Mouse (Mus musculus): ENCODE measurements around the gene F8a. TPM values are rescaled to one million over a fixed set of nuclear protein-coding genes. Genes with fewer than 3 reads are reported as not detected.
"Not testable (repeated sequence)": the region's sequence is repeated elsewhere in the genome, so short reads cannot be mapped to it uniquely, and the experiment has no call there.

The F8a gene
- 1 to 10 TPM; 4.9 to 6.6 TPM for total RNA-seq (2021)
- long read RNA-seq, experiment 1, transcript F8a-201 (1 exons, 2,505 nt), result major isoform, 25 of 25 reads
- long read RNA-seq, experiment 1, partial matches to known transcripts, result 0 of 25 reads
- long read RNA-seq, experiment 1, other reads (novel, unspliced or antisense), result 0 of 25 reads
- long read RNA-seq, experiment 2, transcript F8a-201 (1 exons, 2,505 nt), result major isoform, 19 of 19 reads
- long read RNA-seq, experiment 2, partial matches to known transcripts, result 0 of 19 reads
- long read RNA-seq, experiment 2, other reads (novel, unspliced or antisense), result 0 of 19 reads

- peak; percentile 64 to 65 for DNase-seq
These were observed at the start of gene F8a for GRCm38 (mm10) chrX:73227914-73228605. F8a (plus strand) TSS chrX:73228291.

GRCm38 (mm10) chrX:73191934-73192333 is 36.2 kb upstream of the F8a start, which contains the start of gene Xlr3b:
Xlr3b (plus strand) TSS chrX:73192207.
- intact Hi-C loops (cut with DNase I); DNase-seq: not testable (repeated sequence)

More at GRCm38 (mm10) chrX:73227914-73228605, at the start of gene F8a:
- intact Hi-C loops (cut with DNase I), result no loop called here

- intact Hi-C loops (cut with DNase I), result not testable (repeated sequence)
These were observed 14.1 kb upstream of the F8a start, which contains the start of gene Xlr4b for GRCm38 (mm10) chrX:73213819-73214564. Xlr4b (plus strand) TSS chrX:73214333.

GRCm38 (mm10) chrX:73225365-73225764 is 2.7 kb upstream of the F8a start:
- intact Hi-C loops (cut with DNase I), result no loop called here
- no peak for DNase-seq

More at GRCm38 (mm10) chrX:73213819-73214564, 14.1 kb upstream of the F8a start, which contains the start of gene Xlr4b:
- not testable (repeated sequence) for DNase-seq

GRCm38 (mm10) chrX:73228606-73229214 is 619 bp downstream of the F8a start:
- intact Hi-C loops (cut with DNase I), result no loop called here
- peak; percentile 4 to 37 for DNase-seq

GRCm38 (mm10) chrX:73229288-73229687 is 1.2 kb downstream of the F8a start:
- intact Hi-C loops (cut with DNase I), result no loop called here
- DNase-seq, result no peak

GRCm38 (mm10) chrX:73242821-73243325 is 14.8 kb downstream of the F8a start, which contains the start of gene Xlr4c:
Xlr4c (minus strand) TSS chrX:73243130.
- DNase-seq; intact Hi-C loops (cut with DNase I): not testable (repeated sequence)

GRCm38 (mm10) chrX:73262428-73262827 is 34.3 kb downstream of the F8a start:
- DNase-seq; intact Hi-C loops (cut with DNase I): not testable (repeated sequence)

- intact Hi-C loops (cut with DNase I); DNase-seq: not testable (repeated sequence)
These were observed 37.2 kb downstream of the F8a start, which contains the start of gene Xlr3c for GRCm38 (mm10) chrX:73265270-73265669. Xlr3c (minus strand) TSS chrX:73265390.

Other genes with a start within 250 kb of the F8a start
- gene Zfp185, start 241.0 kb upstream of the F8a start, total RNA-seq (2021), result 1 to 10 TPM; 1.4 to 1.9 TPM
- under 1 TPM in 1 of 2 experiments, not detected in 1; 0.10 TPM for gene Pnma5, start 191.2 kb upstream of the F8a start, total RNA-seq (2021)
- gene Pnma3, start 163.5 kb upstream of the F8a start, total RNA-seq (2021), result not detected
- gene Xlr4a, start 145.8 kb upstream of the F8a start, total RNA-seq (2021), result not detected
- gene Xlr3a, start 131.2 kb upstream of the F8a start, total RNA-seq (2021), result under 1 TPM in 1 of 2 experiments, not detected in 1; 0.76 TPM
- not detected for gene Gm14685, start 111.2 kb upstream of the F8a start, total RNA-seq (2021)
- gene Xlr5b, start 79.5 kb upstream of the F8a start, total RNA-seq (2021), result not detected
- gene DXBay18, start 78.8 kb upstream of the F8a start, total RNA-seq (2021), result not detected
- gene Spin2d, start 51.3 kb upstream of the F8a start, total RNA-seq (2021), result not detected
- gene Xlr3b, start 36.1 kb upstream of the F8a start, total RNA-seq (2021), result 1 to 10 TPM in 1 of 2 experiments, under 1 TPM in 1; 0.33 to 4.2 TPM
- under 1 TPM in 1 of 2 experiments, not detected in 1; 0.26 TPM for gene Xlr4b, start 14.0 kb upstream of the F8a start, total RNA-seq (2021)
- gene Xlr4c, start 14.8 kb downstream of the F8a start, total RNA-seq (2021), result under 1 TPM in 1 of 2 experiments, not detected in 1; 0.17 TPM
- gene Xlr3c, start 37.1 kb downstream of the F8a start, total RNA-seq (2021), result not detected
- not detected for gene Xlr5a, start 64.7 kb downstream of the F8a start, total RNA-seq (2021)
- not detected for gene Xlr5c, start 64.7 kb downstream of the F8a start, total RNA-seq (2021)
- not detected for gene Gm45015, start 108.5 kb downstream of the F8a start, total RNA-seq (2021)
- gene Zfp275, start 114.3 kb downstream of the F8a start, total RNA-seq (2021), result 1 to 10 TPM; 4.4 to 5.6 TPM
- gene Gm18336, start 170.4 kb downstream of the F8a start, total RNA-seq (2021), result not detected
- gene Zfp92, start 182.8 kb downstream of the F8a start, total RNA-seq (2021), result under 1 TPM in 1 of 2 experiments, not detected in 1; 0.15 TPM
- gene Trex2, start 207.1 kb downstream of the F8a start, total RNA-seq (2021), result not detected
- 10 to 100 TPM; 11.0 to 13.7 TPM for gene Haus7, start 230.8 kb downstream of the F8a start, total RNA-seq (2021)

All from gastrocnemius, postnatal 36 days (tissue).